Mouse (Mus musculus): ENCODE data around the gene 1600014C23Rik. TPM values are rescaled to one million over a fixed set of nuclear protein-coding genes. Genes with fewer than 3 reads are reported as not detected.

Gene 1600014C23Rik
- total RNA-seq, 2 experiments from 2014 or later = not detected

GRCm38 (mm10) chr17:45693812-45694565 lies 39.7 kb downstream of the 1600014C23Rik start:
- peak; percentile 64 for DNase-seq (ENCODE audit: low spot score)

DNA sequence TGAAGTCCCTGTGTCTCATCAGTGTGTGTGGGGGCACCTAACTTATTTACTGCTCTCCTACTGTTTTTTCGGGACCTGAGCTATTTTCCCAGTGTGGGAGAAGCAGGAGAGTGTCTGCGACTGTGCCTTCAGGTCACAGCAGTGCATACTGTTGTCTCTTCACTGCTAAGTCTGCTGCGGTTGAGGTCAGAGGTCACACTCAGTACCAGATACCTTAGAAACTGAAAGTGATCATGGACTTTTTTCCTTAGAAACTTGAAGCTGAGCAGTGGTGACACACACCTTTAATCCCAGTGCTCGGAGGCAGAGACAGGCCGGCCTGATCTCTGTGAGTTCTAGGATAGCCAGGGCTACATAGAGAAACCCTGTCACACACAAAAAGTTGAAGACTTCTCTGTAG lies 41.5 kb downstream of the 1600014C23Rik start:
- DNase-seq (ENCODE audit: low spot score) = no peak

GRCm38 (mm10) chr17:45690044-45690443 lies 43.6 kb downstream of the 1600014C23Rik start:
- no peak for DNase-seq (ENCODE audit: low spot score)

DNA sequence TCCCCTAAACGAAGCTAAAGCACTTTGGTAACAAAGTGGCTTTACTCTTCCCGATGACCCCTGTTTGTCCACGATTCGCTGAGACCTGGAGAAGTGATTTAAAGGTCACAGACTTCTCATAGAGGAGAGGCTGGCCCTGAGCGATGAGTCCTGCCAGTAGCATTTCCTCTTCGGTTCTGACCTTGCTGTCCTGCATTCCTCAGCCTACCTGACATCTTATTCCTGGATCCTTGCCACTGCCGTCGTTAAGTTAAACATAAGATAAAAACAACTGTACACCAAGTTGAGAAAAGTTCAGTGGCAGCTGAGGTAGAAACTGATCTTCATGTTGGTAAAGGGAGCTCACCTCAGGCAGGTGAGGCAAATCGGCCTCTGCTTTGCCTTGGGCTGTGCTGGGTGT lies 44.5 kb downstream of the 1600014C23Rik start:
- DNase-seq (ENCODE audit: low spot score) = no peak

DNA sequence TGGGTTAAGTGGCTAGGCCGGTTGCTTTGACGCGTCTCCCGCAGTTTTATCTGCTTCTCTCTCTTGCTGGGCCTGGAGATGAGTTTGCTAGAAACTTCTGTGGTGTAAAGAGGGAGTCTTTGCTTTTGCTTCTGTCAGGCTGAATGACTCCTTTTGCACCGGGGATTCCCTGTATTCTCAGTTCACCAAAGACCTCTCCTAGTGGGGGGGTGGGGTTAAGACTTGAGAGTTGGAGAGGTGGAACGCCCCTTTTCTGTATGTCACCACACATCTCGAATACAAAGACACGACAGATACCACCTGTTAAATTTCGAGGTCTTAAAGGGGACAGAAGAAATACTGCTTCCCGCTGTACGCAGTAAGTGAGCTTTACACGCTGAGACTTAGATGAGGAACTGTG lies 46.9 kb downstream of the 1600014C23Rik start, which contains the start of gene Tmem63b:
Tmem63b (minus strand) TSS at position 190 of the 400 bp plus-strand sequence.
- no peak for DNase-seq (ENCODE audit: low spot score)

DNA sequence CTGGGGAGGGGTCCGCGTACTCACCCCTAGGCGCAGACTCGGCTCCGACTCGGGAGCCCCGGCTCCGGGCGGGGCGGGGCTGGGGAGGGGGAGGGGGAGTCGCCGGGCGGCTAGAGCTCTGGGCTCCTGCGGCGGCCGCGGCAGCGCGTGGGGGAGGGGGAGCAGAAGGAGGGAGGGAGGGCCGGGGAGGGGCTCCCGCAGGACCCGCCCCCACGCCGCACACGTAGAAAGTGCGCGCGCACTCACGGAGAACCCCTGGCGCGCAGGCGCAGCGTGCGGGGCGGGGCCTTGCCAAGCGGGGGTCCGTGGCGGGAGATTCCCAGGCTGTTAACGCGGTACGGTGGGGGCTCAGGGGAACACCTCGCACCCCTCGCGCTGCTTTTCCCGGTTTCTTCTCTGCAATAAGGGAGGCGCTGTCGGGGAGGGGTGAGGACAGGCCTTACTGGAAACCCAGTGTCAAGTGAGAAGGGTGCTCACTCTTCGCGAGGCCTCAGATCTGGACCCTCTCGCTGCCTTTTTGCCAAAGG lies 47.5 kb downstream of the 1600014C23Rik start, which contains the start of gene Mrpl14:
Mrpl14 (plus strand) TSS at position 230 of the 527 bp plus-strand sequence.
- DNase-seq (ENCODE audit: low spot score) = peak; percentile 88

- peak; percentile 36 for DNase-seq (ENCODE audit: low spot score)
These were observed 48.2 kb downstream of the 1600014C23Rik start for GRCm38 (mm10) chr17:45685171-45686092.

- no peak for DNase-seq (ENCODE audit: low spot score)
These were observed 48.9 kb downstream of the 1600014C23Rik start for GRCm38 (mm10) chr17:45684667-45685131.

Other genes with a start within 250 kb of the 1600014C23Rik start
- 10 to 100 TPM; 12.8 to 14.1 TPM for gene Aars2, start 227.0 kb downstream of the 1600014C23Rik start, total RNA-seq (2021)
- not detected for gene Tcte1, start 210.4 kb downstream of the 1600014C23Rik start, total RNA-seq (2021)
- not detected for gene Tmem151b, start 184.2 kb downstream of the 1600014C23Rik start, total RNA-seq (2021)
- under 1 TPM; 0.30 to 0.47 TPM for gene Nfkbie, start 178.1 kb downstream of the 1600014C23Rik start, total RNA-seq (2021)
- gene Slc35b2, start 170.0 kb downstream of the 1600014C23Rik start, total RNA-seq (2021) = 10 to 100 TPM; 16.2 to 17.7 TPM
- 1,000 to 10,000 TPM; 1,074 to 1,224 TPM for gene Hsp90ab1, start 160.6 kb downstream of the 1600014C23Rik start, total RNA-seq (2021)
- gene Slc29a1, start 134.2 kb downstream of the 1600014C23Rik start, total RNA-seq (2021) = 10 to 100 TPM; 31.9 to 32.4 TPM
- not detected for gene Mymx, start 131.7 kb downstream of the 1600014C23Rik start, total RNA-seq (2021)
- gene Capn11, start 74.5 kb downstream of the 1600014C23Rik start, total RNA-seq (2021) = under 1 TPM; 0.21 to 0.66 TPM
- 100 to 1,000 TPM; 119 to 165 TPM for gene Mrpl14, start 47.5 kb downstream of the 1600014C23Rik start, total RNA-seq (2021)
- gene Tmem63b, start 46.9 kb downstream of the 1600014C23Rik start, total RNA-seq (2021) = 10 to 100 TPM; 65.0 to 70.8 TPM

All from gastrocnemius, adult 18-20 months (tissue).